Mouse (Mus musculus) layer of hippocampus, postnatal 25 days (tissue): Measurements from ENCODE around the gene Gm48551. TPM values are rescaled to one million over a fixed set of nuclear protein-coding genes. Genes with fewer than 3 reads are reported as not detected.

Experiments
- DNase-seq, 2 experiments: peaks; one replicate each; pipeline ENCODE4 v3.0.0; 2022; ENCODE audit warnings: mixed read lengths in 2 of 2, low spot score in 1 of 2; ENCODE audit errors: extremely low spot score in 1 of 2
- total RNA-seq, 2 experiments: library from RNA; stranded (reverse); gene quantifications; 2 replicates each; pipeline ENCODE4 v1.2.3; 2021

The Gm48551 gene
- total RNA-seq, 2 experiments from 2014 or later, result 2.6 to 3.7 TPM

- peak in 1 of 2 experiments; percentile 40 for DNase-seq
Measured at GRCm38 (mm10) chr10:81401521-81402226, 17.4 kb downstream of the Gm48551 start.

- DNase-seq, result no peak
Measured at GRCm38 (mm10) chr10:81402227-81402765, 18.0 kb downstream of the Gm48551 start.

- DNase-seq, result no peak
Measured at GRCm38 (mm10) chr10:81403511-81403910, 19.2 kb downstream of the Gm48551 start.

GRCm38 (mm10) chr10:81404082-81404481 is 19.8 kb downstream of the Gm48551 start:
- DNase-seq, result no peak

GRCm38 (mm10) chr10:81404720-81405119 is 20.5 kb downstream of the Gm48551 start:
- no peak for DNase-seq

GRCm38 (mm10) chr10:81405588-81406201 is 21.4 kb downstream of the Gm48551 start:
- DNase-seq, result peak in 1 of 2 experiments; percentile 74

GRCm38 (mm10) chr10:81406504-81407440 is 22.5 kb downstream of the Gm48551 start:
- DNase-seq, result no peak

GRCm38 (mm10) chr10:81407539-81408423 is 23.5 kb downstream of the Gm48551 start:
- no peak for DNase-seq

GRCm38 (mm10) chr10:81408424-81408729 is 24.1 kb downstream of the Gm48551 start:
- DNase-seq, result no peak

- DNase-seq, result peak in 1 of 2 experiments; percentile 73
Measured at GRCm38 (mm10) chr10:81408871-81409291, 24.6 kb downstream of the Gm48551 start.

GRCm38 (mm10) chr10:81409330-81409729 is 25.1 kb downstream of the Gm48551 start:
- no peak for DNase-seq

GRCm38 (mm10) chr10:81410350-81410749 is 26.1 kb downstream of the Gm48551 start:
- DNase-seq, result no peak

- DNase-seq, result no peak
Measured at GRCm38 (mm10) chr10:81410981-81411380, 26.7 kb downstream of the Gm48551 start.

GRCm38 (mm10) chr10:81411471-81412400 is 27.5 kb downstream of the Gm48551 start:
- no peak for DNase-seq

GRCm38 (mm10) chr10:81412586-81413309 is 28.5 kb downstream of the Gm48551 start:
- no peak for DNase-seq

GRCm38 (mm10) chr10:81413310-81414261 is 29.3 kb downstream of the Gm48551 start:
- DNase-seq, result peak; percentile 70 to 75

- DNase-seq, result no peak
Measured at GRCm38 (mm10) chr10:81414682-81415081, 30.4 kb downstream of the Gm48551 start.
